Mouse (Mus musculus) liver, postnatal 0 days (tissue): Measurements from ENCODE around the gene Fto.

Source experiments
- CTCF ChIP-seq: sonication (generic); IDR thresholded peaks from 2 replicates; pipeline ENCODE4 v1.5.1; 2016; ENCODE audit warnings: antibody characterized with exemption, low read depth
- EP300 ChIP-seq: IDR thresholded peaks from 2 replicates; pipeline ENCODE4 v1.6.1; 2016; ENCODE audit warnings: antibody characterized with exemption, low read depth, mild to moderate bottlenecking

DNA sequence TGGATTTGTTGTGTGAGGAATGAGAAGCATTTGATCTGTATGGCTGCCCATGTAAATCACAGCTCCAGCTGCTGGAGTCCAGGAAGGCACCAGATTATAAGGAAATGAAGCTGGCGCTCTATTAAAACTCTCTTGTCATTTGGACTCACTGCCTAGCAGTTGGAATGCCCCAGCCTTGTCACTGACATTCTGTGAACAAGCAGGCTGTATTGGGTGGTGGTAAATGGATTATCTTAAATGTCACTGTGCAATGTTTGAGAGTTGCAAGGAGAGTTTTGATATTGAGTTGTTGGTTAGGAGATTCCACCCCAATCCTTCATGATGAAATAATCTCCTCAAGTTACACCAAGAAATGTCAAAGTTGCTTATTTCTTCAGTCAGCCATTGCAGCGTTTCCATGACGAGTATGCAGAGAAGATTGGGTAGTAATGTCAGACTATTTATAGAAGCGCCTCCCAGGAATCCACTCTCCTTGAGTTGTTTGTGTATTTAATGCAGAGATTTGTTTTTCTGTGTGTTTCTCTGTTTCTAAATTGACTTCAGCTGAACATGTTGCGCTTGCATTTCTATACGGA lies 246.8 kb downstream of the Fto start:
- TF ChIP-seq CTCF (no peak), EP300 (no peak)
